Mouse (Mus musculus): ENCODE results near the gene Arl6ip4. TPM values are rescaled to one million over a fixed set of nuclear protein-coding genes. Genes with fewer than 3 reads are reported as not detected.

Arl6ip4 gene
- polyA plus RNA-seq (2015; fragmentation: Nextera tagmentation; extraction: Ambion mirVana), result 83.3 and 84.6 TPM in 2 replicates

GRCm38 (mm10) chr5:124115990-124116845 lies at the start of gene Arl6ip4:
Arl6ip4 (plus strand) TSS chr5:124116089.
- Histone ChIP-seq H3K4me1 (replicated peaks) (peaks cover 67% of the 10 kb centered on the region), H3K9me3 (replicated peaks) (no peaks in the 10 kb centered on the region), H3K9ac (peak within 1 kb of the TSS; percentile 93), H3K27me3 (no peaks in the 10 kb centered on the region), H3K4me2 (peak within 1 kb of the TSS; percentile 93), H3K36me3 (peaks cover 54% of the 10 kb centered on the region), H3K27ac (peak within 1 kb of the TSS; percentile 84), H3K4me3 (replicated peaks) (peak within 1 kb of the TSS; percentile 93)
- under 1% methylated on average over 64 of the region's 64 CpGs for WGBS (ENCODE audit: insufficient replicate concordance)
- DNase-seq (peak; percentile 67), ATAC-seq (ENCODE audit: low read depth) (no peak)

DNA sequence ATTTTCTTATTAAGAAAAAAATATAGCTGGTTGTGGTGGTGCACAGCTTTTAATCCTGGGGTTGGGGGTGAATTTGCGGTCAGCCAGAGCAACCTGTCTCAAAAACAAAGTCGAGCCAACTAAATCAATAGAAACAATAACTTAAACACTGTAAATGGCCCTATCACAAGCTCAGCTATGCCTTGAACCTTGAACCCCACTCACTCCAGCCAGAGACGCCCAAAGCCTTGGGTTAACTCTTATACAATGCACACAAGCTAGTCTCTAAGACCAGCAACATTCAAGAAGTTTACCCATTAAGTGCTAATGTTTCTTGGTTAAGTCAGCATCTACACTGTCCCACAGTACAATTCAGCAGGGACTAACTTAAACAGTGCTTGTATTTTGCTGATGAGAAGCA lies 46.2 kb upstream of the Arl6ip4 start:
- H3K36me3 ChIP-seq, result no peaks in the 10 kb centered on the region
- no peak overlapping the region for H3K9ac ChIP-seq
- DNase-seq, result no peak
- no peaks in the 10 kb centered on the region for H3K9me3 ChIP-seq (replicated peaks)
- 65% methylated on average over 3 of the region's 3 CpGs for WGBS (ENCODE audit: insufficient replicate concordance)
- no peak overlapping the region for H3K4me3 ChIP-seq (replicated peaks)
- H3K27ac ChIP-seq, result no peak overlapping the region
- ATAC-seq (ENCODE audit: low read depth), result no peak
- no peaks in the 10 kb centered on the region for H3K27me3 ChIP-seq
- H3K4me1 ChIP-seq (replicated peaks), result peaks cover 23% of the 10 kb centered on the region
- H3K4me2 ChIP-seq, result no peak overlapping the region

DNA sequence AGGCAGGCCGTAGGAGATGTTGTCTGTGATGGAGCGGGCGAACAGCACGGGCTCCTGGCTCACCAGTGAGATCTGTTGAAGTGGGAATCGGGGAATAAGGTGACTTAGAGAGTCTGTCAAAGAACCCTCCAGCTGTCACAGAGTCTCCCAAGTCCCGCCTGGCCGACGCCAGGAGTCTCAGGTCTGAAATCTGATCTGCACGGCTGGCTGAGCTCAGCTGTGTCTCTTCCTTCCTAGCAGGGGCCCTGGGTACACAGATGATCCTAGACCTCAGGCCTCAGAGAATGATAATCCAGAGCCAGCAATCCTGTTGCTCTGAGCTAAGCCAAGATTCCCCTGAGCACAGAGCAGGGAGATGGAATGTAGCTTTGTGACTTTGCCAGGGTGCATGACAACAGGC lies 42.2 kb upstream of the Arl6ip4 start:
- no peaks in the 10 kb centered on the region for H3K9me3 ChIP-seq (replicated peaks)
- no peak overlapping the region for H3K4me2 ChIP-seq
- ATAC-seq (ENCODE audit: low read depth) (no peak), DNase-seq (no peak)
- H3K36me3 ChIP-seq, result no peaks in the 10 kb centered on the region
- no peaks in the 10 kb centered on the region for H3K27me3 ChIP-seq
- H3K27ac ChIP-seq, result peak overlapping the region; percentile 5; the same call in 1 of the 2 replicates
- no peak overlapping the region for H3K9ac ChIP-seq
- H3K4me3 ChIP-seq (replicated peaks), result no peak overlapping the region
- 57% methylated on average over 9 of the region's 9 CpGs for WGBS (ENCODE audit: insufficient replicate concordance)
- H3K4me1 ChIP-seq (replicated peaks), result peaks cover 58% of the 10 kb centered on the region

GRCm38 (mm10) chr5:124074845-124075307 lies 41.0 kb upstream of the Arl6ip4 start:
- 15% methylated on average over 10 of the region's 10 CpGs for WGBS (ENCODE audit: insufficient replicate concordance)

GRCm38 (mm10) chr5:124075716-124076115 lies 40.2 kb upstream of the Arl6ip4 start:
- H3K9me3 ChIP-seq (replicated peaks), result no peaks in the 10 kb centered on the region
- no peak for ATAC-seq (ENCODE audit: low read depth)
- peaks cover 71% of the 10 kb centered on the region for H3K4me1 ChIP-seq (replicated peaks)
- no peaks in the 10 kb centered on the region for H3K27me3 ChIP-seq
- H3K4me2 ChIP-seq, result no peak overlapping the region
- peak overlapping the region; percentile 66 for H3K27ac ChIP-seq
- H3K36me3 ChIP-seq, result no peaks in the 10 kb centered on the region
- no peak for DNase-seq
- 58% methylated on average over 9 of the region's 9 CpGs for WGBS (ENCODE audit: insufficient replicate concordance)
- no peak overlapping the region for H3K4me3 ChIP-seq (replicated peaks)
- no peak overlapping the region for H3K9ac ChIP-seq

More at GRCm38 (mm10) chr5:124074845-124075307, 41.0 kb upstream of the Arl6ip4 start:
- Histone ChIP-seq H3K4me3 (replicated peaks) (no peak overlapping the region), H3K9me3 (replicated peaks) (no peaks in the 10 kb centered on the region), H3K27me3 (no peaks in the 10 kb centered on the region), H3K27ac (peak overlapping the region; percentile 66), H3K36me3 (no peaks in the 10 kb centered on the region), H3K9ac (no peak overlapping the region; the same call in 1 of the 2 replicates), H3K4me2 (no peak overlapping the region), H3K4me1 (replicated peaks) (peaks cover 70% of the 10 kb centered on the region)
- DNase-seq, result no peak
- ATAC-seq (ENCODE audit: low read depth), result no peak

DNA sequence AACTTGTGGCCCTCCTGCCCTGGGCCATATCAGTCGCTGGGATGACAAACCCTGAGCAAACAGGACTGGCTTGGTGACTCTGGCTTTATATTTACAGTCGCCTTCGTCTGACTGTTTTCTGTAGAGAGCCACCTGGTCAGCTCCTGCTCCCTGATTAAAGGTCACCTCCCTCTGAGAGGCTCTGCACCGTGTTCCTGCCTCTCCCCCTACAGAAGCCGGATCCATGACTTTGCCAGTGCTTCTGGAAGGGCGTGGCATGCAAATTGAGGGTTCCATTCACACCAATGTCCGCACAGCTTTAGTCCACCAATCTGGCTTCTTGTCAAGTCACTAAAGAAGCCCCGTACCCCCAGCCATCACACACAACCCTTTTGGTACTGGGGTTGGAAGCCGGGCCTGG lies 39.3 kb upstream of the Arl6ip4 start:
- Histone ChIP-seq H3K9ac (no peak overlapping the region), H3K9me3 (replicated peaks) (no peaks in the 10 kb centered on the region), H3K4me2 (no peak overlapping the region), H3K27me3 (no peaks in the 10 kb centered on the region), H3K4me1 (replicated peaks) (peaks cover 77% of the 10 kb centered on the region), H3K27ac (peak overlapping the region; percentile 66), H3K4me3 (replicated peaks) (no peak overlapping the region), H3K36me3 (no peaks in the 10 kb centered on the region)
- 55% methylated on average over 9 of the region's 9 CpGs for WGBS (ENCODE audit: insufficient replicate concordance)
- DNase-seq (no peak), ATAC-seq (ENCODE audit: low read depth) (peak; percentile 59)

- 56% methylated on average over 13 of the region's 13 CpGs for WGBS (ENCODE audit: insufficient replicate concordance)
- peaks cover 79% of the 10 kb centered on the region for H3K4me1 ChIP-seq (replicated peaks)
Observed at GRCm38 (mm10) chr5:124077241-124077640, 38.6 kb upstream of the Arl6ip4 start.

DNA sequence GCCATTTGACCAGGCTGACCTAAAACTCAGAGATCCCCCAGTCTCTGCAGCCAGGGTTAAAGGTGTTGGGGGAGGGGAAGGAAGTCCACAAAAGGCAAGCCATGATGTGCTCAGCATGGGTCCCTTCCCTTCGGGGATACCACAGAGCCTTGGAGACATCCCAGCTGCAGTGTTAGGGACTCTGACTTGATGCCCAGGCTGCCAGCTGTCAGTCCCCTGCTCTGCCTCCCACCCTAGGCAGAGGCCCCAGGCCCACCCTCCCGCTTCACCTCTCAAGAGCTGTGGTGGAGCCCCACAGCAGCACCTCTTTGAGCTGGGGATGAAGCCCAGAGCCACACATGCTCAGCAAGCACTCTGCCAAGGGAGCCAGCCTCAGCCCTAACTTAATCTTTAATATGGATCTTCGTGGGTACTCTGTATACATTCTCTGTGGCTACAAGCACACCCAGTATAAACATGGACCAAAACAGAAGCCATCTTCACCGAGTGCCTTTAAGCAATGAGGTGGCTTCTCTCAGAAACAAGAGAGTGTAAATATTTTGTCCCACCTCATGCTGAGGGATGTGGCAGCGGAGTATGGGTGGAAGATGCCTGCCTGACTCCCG lies 37.9 kb upstream of the Arl6ip4 start:
- no peak for DNase-seq
- Histone ChIP-seq H3K9me3 (replicated peaks) (no peaks in the 10 kb centered on the region), H3K27ac (peak overlapping the region; percentile 34), H3K4me1 (replicated peaks) (peaks cover 79% of the 10 kb centered on the region), H3K9ac (peak overlapping the region; percentile 12; the same call in 1 of the 2 replicates), H3K36me3 (no peaks in the 10 kb centered on the region), H3K4me2 (no peak overlapping the region), H3K4me3 (replicated peaks) (no peak overlapping the region), H3K27me3 (no peaks in the 10 kb centered on the region)
- 62% methylated on average over 6 of the region's 6 CpGs for WGBS (ENCODE audit: insufficient replicate concordance)
- no peak for ATAC-seq (ENCODE audit: low read depth)

More at GRCm38 (mm10) chr5:124077241-124077640, 38.6 kb upstream of the Arl6ip4 start:
- Histone ChIP-seq H3K4me2 (no peak overlapping the region), H3K36me3 (no peaks in the 10 kb centered on the region), H3K4me3 (replicated peaks) (no peak overlapping the region), H3K27me3 (no peaks in the 10 kb centered on the region), H3K27ac (no peak overlapping the region), H3K9ac (no peak overlapping the region), H3K9me3 (replicated peaks) (no peaks in the 10 kb centered on the region)
- DNase-seq, result no peak
- no peak for ATAC-seq (ENCODE audit: low read depth)

- peaks cover 73% of the 10 kb centered on the region for H3K4me1 ChIP-seq (replicated peaks)
- H3K4me3 ChIP-seq (replicated peaks), result no peak overlapping the region
- WGBS (ENCODE audit: insufficient replicate concordance), result 67% methylated on average over 9 of the region's 9 CpGs
- no peak for ATAC-seq (ENCODE audit: low read depth)
- no peaks in the 10 kb centered on the region for H3K27me3 ChIP-seq
- H3K9ac ChIP-seq, result no peak overlapping the region
- H3K27ac ChIP-seq, result no peak overlapping the region
- H3K36me3 ChIP-seq, result no peaks in the 10 kb centered on the region
- DNase-seq, result no peak
- H3K9me3 ChIP-seq (replicated peaks), result no peaks in the 10 kb centered on the region
- no peak overlapping the region for H3K4me2 ChIP-seq
Observed at GRCm38 (mm10) chr5:124078794-124079416, 37.0 kb upstream of the Arl6ip4 start.

DNA sequence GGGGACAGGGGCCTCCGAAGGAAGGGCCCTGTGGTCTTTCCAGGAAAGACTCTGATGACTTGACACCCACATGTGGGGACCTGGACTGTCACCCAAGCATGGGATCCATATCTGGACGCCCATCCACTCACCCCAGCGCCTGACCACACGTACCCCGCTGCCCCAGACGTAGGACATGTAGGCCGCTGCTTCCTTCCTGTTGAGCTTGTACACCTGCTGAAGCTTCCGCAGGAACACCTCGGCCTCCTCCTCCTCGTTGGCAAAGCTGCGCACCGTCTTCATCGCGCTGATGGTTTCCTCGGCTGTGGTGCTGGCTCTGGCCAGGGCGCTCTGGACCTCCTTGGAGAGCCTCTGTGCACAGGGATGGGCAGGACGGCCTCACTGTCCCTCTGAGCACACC lies 36.0 kb upstream of the Arl6ip4 start:
- H3K9me3 ChIP-seq (replicated peaks), result no peaks in the 10 kb centered on the region
- H3K4me2 ChIP-seq, result no peak overlapping the region
- H3K36me3 ChIP-seq, result no peaks in the 10 kb centered on the region
- peaks cover 71% of the 10 kb centered on the region for H3K4me1 ChIP-seq (replicated peaks)
- H3K9ac ChIP-seq, result no peak overlapping the region
- WGBS (ENCODE audit: insufficient replicate concordance), result 54% methylated on average over 17 of the region's 17 CpGs
- H3K4me3 ChIP-seq (replicated peaks), result no peak overlapping the region
- DNase-seq (no peak), ATAC-seq (ENCODE audit: low read depth) (no peak)
- no peaks in the 10 kb centered on the region for H3K27me3 ChIP-seq
- H3K27ac ChIP-seq, result no peak overlapping the region

DNA sequence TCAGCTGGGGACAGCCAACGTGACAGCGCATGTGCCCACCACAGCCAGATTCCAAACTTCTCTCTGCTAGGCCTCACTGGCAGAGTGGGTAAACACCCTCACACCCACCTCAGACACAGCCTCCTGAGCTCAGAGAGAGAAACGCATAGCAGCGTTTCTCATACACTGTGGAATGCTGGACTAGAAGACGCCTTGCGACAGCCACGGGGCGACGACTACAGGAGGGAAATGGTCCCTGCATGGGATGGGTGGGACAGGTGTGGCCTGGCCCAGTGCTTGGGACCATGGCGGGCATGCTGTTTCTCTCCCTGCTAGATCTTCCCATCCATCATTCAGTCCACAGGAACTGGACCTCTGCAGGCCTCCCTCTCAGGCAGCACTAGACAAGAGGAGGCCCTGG lies 33.4 kb upstream of the Arl6ip4 start:
- no peak for ATAC-seq (ENCODE audit: low read depth)

More for the DNA sequence above, 33.4 kb upstream of the Arl6ip4 start:
- no peaks in the 10 kb centered on the region for H3K36me3 ChIP-seq
- no peaks in the 10 kb centered on the region for H3K27me3 ChIP-seq
- no peak for DNase-seq
- H3K4me2 ChIP-seq, result no peak overlapping the region
- no peak overlapping the region for H3K4me3 ChIP-seq (replicated peaks)
- no peak overlapping the region for H3K27ac ChIP-seq
- no peak overlapping the region for H3K9ac ChIP-seq
- H3K9me3 ChIP-seq (replicated peaks), result no peaks in the 10 kb centered on the region
- H3K4me1 ChIP-seq (replicated peaks), result peaks cover 45% of the 10 kb centered on the region
- WGBS (ENCODE audit: insufficient replicate concordance), result 82% methylated on average over 10 of the region's 10 CpGs
